Mouse (Mus musculus): ENCODE measurements around the gene Zp3. TPM values are rescaled to one million over a fixed set of nuclear protein-coding genes. Genes with fewer than 3 reads are reported as not detected.

Zp3 gene
- polyA plus RNA-seq, 1 experiment from 2014 or later: not detected

DNA sequence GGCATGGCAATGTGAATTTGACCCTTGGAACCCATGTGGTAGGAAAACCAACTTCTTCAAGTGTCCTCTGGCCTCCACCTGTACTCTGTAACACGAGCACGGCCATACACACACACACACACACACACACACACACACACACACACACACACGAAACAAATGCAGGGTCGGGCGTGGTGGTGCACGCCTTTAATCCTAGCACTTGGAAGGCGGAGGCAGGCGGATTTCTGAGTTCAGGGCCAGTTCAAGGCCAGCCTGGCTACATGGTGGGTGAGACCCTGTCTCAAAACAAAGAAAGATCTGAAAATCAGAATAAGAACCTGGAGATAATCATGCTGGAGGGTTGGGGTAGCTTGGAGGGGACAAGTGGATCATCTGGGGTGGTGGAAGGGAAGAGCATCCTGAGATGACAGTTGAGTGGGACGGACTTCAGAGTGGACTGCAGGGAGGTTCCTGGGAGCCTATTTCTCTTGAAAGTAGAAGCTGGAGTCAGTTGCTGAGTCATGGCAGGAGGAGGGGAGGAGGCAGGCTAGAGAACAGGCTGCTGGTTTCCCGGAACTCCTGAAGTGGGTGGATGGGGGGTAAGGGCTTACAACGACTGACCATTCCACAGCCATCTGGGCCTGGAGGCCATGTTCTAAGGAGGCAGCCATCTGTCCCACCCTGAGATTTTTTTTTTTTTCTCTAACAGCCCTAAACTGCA is 29.0 kb upstream of the Zp3 start:
- Histone ChIP-seq H3K4me3 (no peak overlapping the region), H3K36me3 (no peaks in the 10 kb centered on the region), H3K9me3 (replicated peaks) (no peaks in the 10 kb centered on the region), H3K4me1 (peaks cover 9% of the 10 kb centered on the region), H3K27ac (replicated peaks) (no peak overlapping the region), H3K27me3 (ENCODE audit: low read depth, poor library complexity, severe bottlenecking) (no peaks in the 10 kb centered on the region)
- 87% methylated on average over 11 of the region's 11 CpGs for WGBS
- DNase-seq (ENCODE audit: low spot score): no peak

- no peak overlapping the region for H3K27ac ChIP-seq (replicated peaks)
- no peaks in the 10 kb centered on the region for H3K27me3 ChIP-seq (ENCODE audit: low read depth, poor library complexity, severe bottlenecking)
- H3K36me3 ChIP-seq: no peaks in the 10 kb centered on the region
- peaks cover 2% of the 10 kb centered on the region; the same call in 1 of the 2 replicates for H3K4me1 ChIP-seq
- DNase-seq (ENCODE audit: low spot score): no peak
- H3K9me3 ChIP-seq (replicated peaks): no peaks in the 10 kb centered on the region
- no peak overlapping the region for H3K4me3 ChIP-seq
- 94% methylated on average over 2 of the region's 2 CpGs for WGBS
These were observed 28.2 kb upstream of the Zp3 start for GRCm38 (mm10) chr5:135951660-135952059.

GRCm38 (mm10) chr5:135952830-135953229 is 27.1 kb upstream of the Zp3 start:
- Histone ChIP-seq H3K27ac (replicated peaks) (no peak overlapping the region), H3K4me1 (peaks cover 10% of the 10 kb centered on the region), H3K4me3 (no peak overlapping the region), H3K36me3 (no peaks in the 10 kb centered on the region), H3K9me3 (replicated peaks) (no peaks in the 10 kb centered on the region), H3K27me3 (ENCODE audit: low read depth, poor library complexity, severe bottlenecking) (no peaks in the 10 kb centered on the region)
- no peak for DNase-seq (ENCODE audit: low spot score)
- 98% methylated on average over 2 of the region's 2 CpGs for WGBS

DNA sequence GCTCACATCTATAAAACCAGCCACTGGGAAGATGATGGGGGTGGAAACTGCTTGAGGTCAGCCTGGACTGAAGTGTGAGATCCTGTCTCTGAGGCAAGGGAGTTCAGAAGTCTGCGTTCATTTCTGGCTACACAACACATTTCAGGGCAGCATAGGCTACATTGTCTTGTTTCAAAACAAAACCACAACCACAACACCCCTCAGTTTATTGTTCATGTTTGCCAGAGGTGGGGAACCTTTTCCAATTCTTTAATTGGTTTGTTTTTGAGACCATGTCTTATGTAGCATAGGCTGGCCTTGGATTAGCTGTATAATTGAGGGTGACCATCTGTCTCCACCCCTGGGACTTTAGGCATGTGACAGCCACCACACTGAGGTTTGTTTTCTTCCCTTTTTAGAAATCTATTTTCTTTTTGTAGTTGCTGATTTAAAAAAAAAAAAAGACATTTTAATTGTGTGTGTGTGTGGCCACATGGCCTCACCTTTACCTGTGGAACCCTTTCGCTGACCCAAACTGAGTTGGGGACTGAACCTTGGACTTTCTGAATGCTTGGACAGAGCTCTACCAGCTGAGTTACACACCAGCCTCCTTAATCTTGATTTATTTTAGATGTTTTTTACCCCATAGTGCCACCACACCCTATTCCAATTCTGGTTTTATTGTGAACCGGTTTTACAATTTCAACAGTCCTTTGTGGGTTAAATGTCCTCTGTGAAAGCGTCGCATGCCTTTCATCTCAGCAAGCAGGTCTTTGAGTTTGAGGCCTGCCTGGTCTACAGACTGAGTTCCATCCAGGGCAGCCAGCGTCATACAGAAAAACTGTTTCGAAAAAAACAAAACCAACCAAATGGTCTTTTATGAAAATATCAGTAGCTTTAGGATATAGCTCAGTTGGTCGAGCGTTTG is 23.3 kb upstream of the Zp3 start:
- Histone ChIP-seq H3K4me3 (peak overlapping the region; percentile 43), H3K36me3 (no peaks in the 10 kb centered on the region), H3K9me3 (replicated peaks) (no peaks in the 10 kb centered on the region), H3K4me1 (peaks cover 19% of the 10 kb centered on the region), H3K27ac (replicated peaks) (peak overlapping the region; percentile 91), H3K27me3 (ENCODE audit: low read depth, poor library complexity, severe bottlenecking) (no peaks in the 10 kb centered on the region)
- DNase-seq (ENCODE audit: low spot score): no peak
- WGBS: 85% methylated on average over 9 of the region's 9 CpGs

- no peaks in the 10 kb centered on the region for H3K9me3 ChIP-seq (replicated peaks)
- H3K27me3 ChIP-seq (ENCODE audit: low read depth, poor library complexity, severe bottlenecking): no peaks in the 10 kb centered on the region
- peaks cover 27% of the 10 kb centered on the region for H3K4me1 ChIP-seq
- 9% methylated on average over 28 of the region's 28 CpGs for WGBS
- DNase-seq (ENCODE audit: low spot score): peak; percentile 93
- H3K27ac ChIP-seq (replicated peaks): peak overlapping the region; percentile 91
- H3K4me3 ChIP-seq: peak overlapping the region; percentile 43
- no peaks in the 10 kb centered on the region for H3K36me3 ChIP-seq
These were observed 22.5 kb upstream of the Zp3 start for GRCm38 (mm10) chr5:135957207-135957974.

GRCm38 (mm10) chr5:135958367-135958766 is 21.5 kb upstream of the Zp3 start:
- peak overlapping the region; percentile 43 for H3K4me3 ChIP-seq
- 86% methylated on average over 4 of the region's 4 CpGs for WGBS
- peak overlapping the region; percentile 91 for H3K27ac ChIP-seq (replicated peaks)

DNA sequence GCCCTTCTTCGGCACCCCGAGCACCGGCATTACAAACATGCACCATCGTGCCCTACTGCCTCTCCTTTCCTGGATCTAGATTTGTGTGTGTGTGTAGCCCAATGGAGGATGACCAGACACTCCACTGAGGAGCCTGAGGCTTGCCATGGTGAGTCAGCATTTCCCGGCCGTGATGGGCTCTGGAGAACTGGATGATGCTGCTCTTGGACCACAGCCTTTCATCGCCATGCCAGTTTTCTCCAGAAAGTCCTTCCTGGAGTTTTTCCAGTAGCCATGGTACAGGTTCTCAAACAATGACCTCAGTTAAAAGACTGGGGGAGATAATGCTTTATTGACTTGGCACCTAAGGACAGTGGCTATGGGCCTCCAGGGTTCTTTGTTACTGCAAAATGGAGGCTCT is 20.0 kb upstream of the Zp3 start:
- no peak overlapping the region for H3K27ac ChIP-seq (replicated peaks)

More at GRCm38 (mm10) chr5:135958367-135958766, 21.5 kb upstream of the Zp3 start:
- no peak for DNase-seq (ENCODE audit: low spot score)
- Histone ChIP-seq H3K9me3 (replicated peaks) (no peaks in the 10 kb centered on the region), H3K27me3 (ENCODE audit: low read depth, poor library complexity, severe bottlenecking) (no peaks in the 10 kb centered on the region), H3K4me1 (peaks cover 35% of the 10 kb centered on the region), H3K36me3 (no peaks in the 10 kb centered on the region)

DNA sequence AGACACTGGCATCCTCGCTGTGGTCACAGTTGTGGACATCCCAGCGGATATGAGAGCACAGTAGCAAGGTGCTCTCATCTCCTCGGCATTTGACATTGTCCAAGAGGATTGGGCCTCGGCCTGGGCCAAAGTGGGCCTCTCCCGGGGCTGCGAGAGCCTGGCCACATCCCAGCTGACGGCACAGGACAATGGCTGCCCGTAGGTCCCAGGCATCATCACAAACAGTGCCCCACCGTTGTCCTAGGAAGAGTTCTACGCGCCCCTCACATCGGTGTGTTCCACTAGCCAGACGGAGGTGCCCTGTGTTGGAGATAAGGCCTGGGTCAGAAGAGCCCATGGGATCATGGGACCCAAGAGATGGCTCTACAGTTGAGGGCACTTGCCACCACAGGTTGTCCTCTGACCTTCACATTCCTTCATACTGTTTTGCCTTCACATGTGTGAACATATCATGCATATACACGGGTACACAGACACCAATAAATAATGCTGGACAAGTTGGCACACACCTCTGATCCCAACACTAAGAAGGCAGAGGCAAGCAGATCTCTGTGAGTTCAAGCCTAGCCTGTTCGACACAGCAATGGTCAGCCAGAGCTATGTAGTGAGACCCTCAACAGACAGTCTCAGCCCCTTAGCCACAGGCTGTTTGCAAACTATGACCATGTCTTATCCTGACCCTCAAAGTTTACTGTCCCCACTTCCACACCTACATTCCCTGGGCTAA is 18.8 kb upstream of the Zp3 start:
- 94% methylated on average over 15 of the region's 15 CpGs for WGBS
- peak overlapping the region; percentile 95 for H3K27ac ChIP-seq (replicated peaks)
- DNase-seq (ENCODE audit: low spot score): no peak
- peak overlapping the region; percentile 79; the same call in 1 of the 2 replicates for H3K4me3 ChIP-seq
- H3K4me1 ChIP-seq: peaks cover 41% of the 10 kb centered on the region
- peaks cover 22% of the 10 kb centered on the region for H3K27me3 ChIP-seq (ENCODE audit: low read depth, poor library complexity, severe bottlenecking)
- H3K9me3 ChIP-seq (replicated peaks): no peaks in the 10 kb centered on the region
- no peaks in the 10 kb centered on the region for H3K36me3 ChIP-seq

More for the DNA sequence above, 20.0 kb upstream of the Zp3 start:
- no peak for DNase-seq (ENCODE audit: low spot score)
- H3K36me3 ChIP-seq: no peaks in the 10 kb centered on the region
- 98% methylated on average over 7 of the region's 7 CpGs for WGBS
- H3K4me1 ChIP-seq: peaks cover 35% of the 10 kb centered on the region
- H3K27me3 ChIP-seq (ENCODE audit: low read depth, poor library complexity, severe bottlenecking): peaks cover 10% of the 10 kb centered on the region
- H3K4me3 ChIP-seq: no peak overlapping the region
- no peaks in the 10 kb centered on the region for H3K9me3 ChIP-seq (replicated peaks)

GRCm38 (mm10) chr5:135962125-135962491 is 17.8 kb upstream of the Zp3 start:
- 3% methylated on average over 11 of the region's 11 CpGs for WGBS
- Histone ChIP-seq H3K9me3 (replicated peaks) (no peaks in the 10 kb centered on the region), H3K27me3 (ENCODE audit: low read depth, poor library complexity, severe bottlenecking) (peaks cover 22% of the 10 kb centered on the region), H3K36me3 (no peaks in the 10 kb centered on the region), H3K27ac (replicated peaks) (peak overlapping the region; percentile 95), H3K4me1 (peaks cover 35% of the 10 kb centered on the region), H3K4me3 (peak overlapping the region; percentile 79)
- DNase-seq (ENCODE audit: low spot score): no peak

- Histone ChIP-seq H3K9me3 (replicated peaks) (no peaks in the 10 kb centered on the region), H3K4me3 (peak overlapping the region; percentile 79), H3K36me3 (no peaks in the 10 kb centered on the region), H3K27ac (replicated peaks) (peak overlapping the region; percentile 95), H3K4me1 (peaks cover 32% of the 10 kb centered on the region), H3K27me3 (ENCODE audit: low read depth, poor library complexity, severe bottlenecking) (peaks cover 22% of the 10 kb centered on the region)
- DNase-seq (ENCODE audit: low spot score): peak; percentile 98
- WGBS: under 1% methylated on average over 63 of the region's 64 CpGs
These were observed 17.2 kb upstream of the Zp3 start for GRCm38 (mm10) chr5:135962492-135963279.

- H3K4me1 ChIP-seq: peaks cover 27% of the 10 kb centered on the region
- WGBS: 4% methylated on average over 6 of the region's 6 CpGs
- peaks cover 22% of the 10 kb centered on the region for H3K27me3 ChIP-seq (ENCODE audit: low read depth, poor library complexity, severe bottlenecking)
- H3K27ac ChIP-seq (replicated peaks): peak overlapping the region; percentile 95
- H3K36me3 ChIP-seq: no peaks in the 10 kb centered on the region
- H3K4me3 ChIP-seq: peak overlapping the region; percentile 79
- H3K9me3 ChIP-seq (replicated peaks): no peaks in the 10 kb centered on the region
- DNase-seq (ENCODE audit: low spot score): no peak
These were observed 16.6 kb upstream of the Zp3 start for GRCm38 (mm10) chr5:135963280-135963627.
